Mouse (Mus musculus): ENCODE measurements around the gene Btbd35f9. TPM values are rescaled to one million over a fixed set of nuclear protein-coding genes. Genes with fewer than 3 reads are reported as not detected.

Gene Btbd35f9
- polyA plus RNA-seq (2012; fragmentation: generic; extraction: Trizol): not detected

DNA sequence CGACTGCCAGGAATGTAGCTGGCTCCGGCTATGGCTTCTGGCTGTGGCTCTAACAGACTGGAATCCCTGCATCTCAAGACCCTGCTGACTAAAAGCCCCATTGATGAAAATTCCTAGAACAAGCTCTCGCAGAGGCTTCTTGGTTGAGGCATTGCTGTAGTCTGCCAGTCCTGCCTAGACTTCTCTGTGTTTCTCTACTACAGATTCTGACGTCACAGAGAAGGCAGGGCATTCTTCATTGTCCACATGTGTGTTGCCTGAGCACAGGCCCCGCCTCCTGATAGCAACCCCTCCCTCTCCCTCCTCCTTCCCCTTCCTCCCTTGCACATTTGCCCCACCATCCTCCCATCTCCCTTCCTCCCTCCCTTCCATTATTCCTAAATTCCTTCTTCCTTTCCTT is at the start of gene Btbd35f9:
Gene Btbd35f9, minus strand, starts transcription at position 101 of the 400 bp plus-strand sequence.

Other genes with a start within 250 kb of the Btbd35f9 start
- gene Btbd35f6, start 205.0 kb downstream of the Btbd35f9 start, polyA plus RNA-seq (2012; fragmentation: generic; extraction: Trizol): not detected
- not detected for gene Gm21870, start 174.7 kb downstream of the Btbd35f9 start, polyA plus RNA-seq (2012; fragmentation: generic; extraction: Trizol)
- not detected for gene Spin2g, start 77.2 kb upstream of the Btbd35f9 start, polyA plus RNA-seq (2012; fragmentation: generic; extraction: Trizol)